Mouse (Mus musculus) hindbrain, postnatal 0 days (tissue): ENCODE data around the gene Tmem192. TPM values are rescaled to one million over a fixed set of nuclear protein-coding genes. Genes with fewer than 3 reads are reported as not detected.

ENCODE experiments used
- ATAC-seq: fragments of 200-750 bp; cut with Nextera tagmentation; 2 replicates; pipeline ENCODE4 v1.8.0; 2017; ENCODE audit warnings: mild to moderate bottlenecking, moderate TSS enrichment, moderate library complexity
- DNase-seq: peaks from one replicate; pipeline ENCODE4 v3.0.0-alpha.2; 2015; ENCODE audit warnings: low spot score
- H3K27ac ChIP-seq: fragments of 300-500 bp; sonication (generic); 2 replicates; pipeline ENCODE4 v1.5.1; 2014; ENCODE audit warnings: mild to moderate bottlenecking
- H3K27me3 ChIP-seq: fragments of 300-500 bp; sonication (generic); 2 replicates; pipeline ENCODE4 v1.6.1; 2014; ENCODE audit warnings: low read length, mixed read lengths; ENCODE audit not compliant: insufficient read depth
- H3K36me3 ChIP-seq: fragments of 300-500 bp; sonication (generic); 2 replicates; pipeline ENCODE4 v1.6.1; 2014; ENCODE audit warnings: low read length, mixed read lengths; ENCODE audit not compliant: insufficient read depth
- H3K4me1 ChIP-seq: fragments of 300-500 bp; sonication (generic); 2 replicates; pipeline ENCODE4 v1.6.1; 2014; ENCODE audit warnings: antibody characterized with exemption, low read length, mixed read lengths; ENCODE audit not compliant: insufficient read depth
- H3K4me2 ChIP-seq: fragments of 300-500 bp; sonication (generic); 2 replicates; pipeline ENCODE4 v1.6.1; 2014; ENCODE audit warnings: low read depth, mild to moderate bottlenecking, low read length, moderate library complexity, mixed read lengths
- H3K4me3 ChIP-seq: fragments of 300-500 bp; sonication (generic); 2 replicates; pipeline ENCODE4 v1.5.1; 2014; ENCODE audit warnings: low read length
- H3K9ac ChIP-seq: fragments of 300-500 bp; sonication (generic); replicated peaks from 2 replicates; pipeline ENCODE4 v1.6.1; 2014; ENCODE audit warnings: mild to moderate bottlenecking, low read length, moderate library complexity, mixed read lengths
- H3K9me3 ChIP-seq: fragments of 300-500 bp; sonication (generic); 2 replicates; pipeline ENCODE4 v1.6.1; 2016; ENCODE audit warnings: low read length, mixed read lengths
- CTCF ChIP-seq: IDR thresholded peaks from 2 replicates; pipeline ENCODE4 v1.5.1; 2016; ENCODE audit warnings: antibody characterized with exemption, control low read depth, low read depth
- WGBS: fragments of 180-500 bp; shearing (Covaris S2); extraction: QIAGEN DNeasy Blood & Tissue Kit; methylation state at CpG from one replicate; pipeline ENCODE4 v1.1.7; 2014; 5-methylcytosine and 5-hydroxymethylcytosine counted together
- polyA plus RNA-seq: library from polyadenylated mRNA; unstranded; fragments of >200 nt; fragmentation: Nextera tagmentation; extraction: Ambion mirVana; gene quantifications from 2 replicates; pipeline ENCODE4 v1.2.1, GENCODE M21; 2015
- total RNA-seq: library from RNA; depleted of rRNA; stranded (reverse); fragments of >200 nt; gene quantifications from 2 replicates; pipeline ENCODE4 v1.2.3, GENCODE M21; 2014; rRNA removed

Tmem192 gene
- total and polyA plus RNA-seq, 2 experiments from 2014 or later: 21.1 to 45.4 TPM

- Histone ChIP-seq H3K9me3 (no peaks in the 10 kb centered on the region), H3K9ac (no peak within 1 kb of the TSS), H3K36me3 (no peaks in the 10 kb centered on the region), H3K4me2 (no peak within 1 kb of the TSS), H3K27ac (no peak within 1 kb of the TSS), H3K4me1 (no peaks in the 10 kb centered on the region), H3K27me3 (no peaks in the 10 kb centered on the region), H3K4me3 (no peak within 1 kb of the TSS)
- DNase-seq: no peak
- no peak for TF ChIP-seq CTCF
- ATAC-seq: no peak
- WGBS: 87% methylated on average over 8 of the region's 8 CpGs
These were observed 71.4 kb downstream of the Tmem192 start, which contains the start of the genes Trim61 and Trim60 for GRCm38 (mm10) chr8:65018423-65018822. Gene Trim61, minus strand, starts transcription at chr8:65018523. Gene Trim60, minus strand, starts transcription at chr8:65018584.

Other genes starting within 250 kb of the Tmem192 start
- 67.0 and 85.9 TPM in 2 replicates for gene Msmo1, start 213.4 kb upstream of the Tmem192 start, total RNA-seq
- gene Msmo1, start 213.4 kb upstream of the Tmem192 start, polyA plus RNA-seq: 113 and 125 TPM in 2 replicates
- 35.0 and 41.0 TPM in 2 replicates for gene Klhl2, start 97.2 kb upstream of the Tmem192 start, total RNA-seq
- 26.3 and 27.4 TPM in 2 replicates for gene Klhl2, start 97.2 kb upstream of the Tmem192 start, polyA plus RNA-seq
- gene Trim75, start 40.6 kb downstream of the Tmem192 start, total RNA-seq: not detected in 2 replicates
- gene Trim75, start 40.6 kb downstream of the Tmem192 start, polyA plus RNA-seq: 0.05 TPM in 1 of 2 replicates, not detected in the other
- gene Trim61, start 71.3 kb downstream of the Tmem192 start, total RNA-seq: not detected in 2 replicates
- gene Trim61, start 71.3 kb downstream of the Tmem192 start, polyA plus RNA-seq: not detected in 2 replicates
- gene Trim60, start 71.4 kb downstream of the Tmem192 start, total RNA-seq: not detected in 2 replicates
- not detected in 2 replicates for gene Trim60, start 71.4 kb downstream of the Tmem192 start, polyA plus RNA-seq
- gene Apela, start 90.2 kb downstream of the Tmem192 start, total RNA-seq: 0.68 and 1.3 TPM in 2 replicates
- gene Apela, start 90.2 kb downstream of the Tmem192 start, polyA plus RNA-seq: 0.66 and 0.83 TPM in 2 replicates
- gene Gm10663, start 127.8 kb downstream of the Tmem192 start, total RNA-seq: not detected in 2 replicates
- not detected in 2 replicates for gene Gm10663, start 127.8 kb downstream of the Tmem192 start, polyA plus RNA-seq
- gene BC030870, start 182.4 kb downstream of the Tmem192 start, total RNA-seq: not detected in 2 replicates
- gene BC030870, start 182.4 kb downstream of the Tmem192 start, polyA plus RNA-seq: not detected in 2 replicates